Mouse (Mus musculus) heart, adult 9 months (tissue): ENCODE results near the gene Sox9.
A peak's percentile ranks its signal among the peaks of the same experiment; 100 is the strongest.

ENCODE experiments used
- DNase-seq, 2 experiments: peaks; one replicate each; pipeline ENCODE4 v3.0.0; 2022; ENCODE audit warnings: low spot score in 2 of 2

The Sox9 gene

GRCm38 (mm10) chr11:112781994-112782356 is at the start of gene Sox9:
Sox9 (plus strand) TSS chr11:112782224.
- peak; percentile 85 to 86 for DNase-seq

GRCm38 (mm10) chr11:112732401-112732800 is 49.6 kb upstream of the Sox9 start:
- no peak for DNase-seq

GRCm38 (mm10) chr11:112737071-112737470 is 45.0 kb upstream of the Sox9 start:
- DNase-seq: no peak

- no peak for DNase-seq
Observed at GRCm38 (mm10) chr11:112739681-112740080, 42.3 kb upstream of the Sox9 start.

DNA sequence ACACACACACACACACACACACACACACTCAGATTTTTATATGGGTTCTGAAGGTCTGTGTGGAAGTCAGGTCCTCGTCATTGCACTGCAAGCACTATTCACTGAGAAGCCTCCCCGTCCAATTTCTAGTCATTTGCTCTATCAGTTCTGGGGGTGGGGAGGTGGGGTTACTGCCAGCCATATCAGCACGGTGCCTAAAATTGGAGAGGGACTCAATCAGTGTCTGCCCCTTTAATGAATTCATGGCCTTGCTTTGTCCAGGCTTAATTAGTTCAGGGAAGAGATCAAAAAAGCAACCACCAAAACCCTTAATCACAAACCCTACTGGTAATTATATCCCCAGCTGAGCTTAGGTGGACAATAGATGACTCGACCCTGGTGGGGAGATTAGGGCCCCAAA is 25.5 kb upstream of the Sox9 start:
- DNase-seq: no peak

DNA sequence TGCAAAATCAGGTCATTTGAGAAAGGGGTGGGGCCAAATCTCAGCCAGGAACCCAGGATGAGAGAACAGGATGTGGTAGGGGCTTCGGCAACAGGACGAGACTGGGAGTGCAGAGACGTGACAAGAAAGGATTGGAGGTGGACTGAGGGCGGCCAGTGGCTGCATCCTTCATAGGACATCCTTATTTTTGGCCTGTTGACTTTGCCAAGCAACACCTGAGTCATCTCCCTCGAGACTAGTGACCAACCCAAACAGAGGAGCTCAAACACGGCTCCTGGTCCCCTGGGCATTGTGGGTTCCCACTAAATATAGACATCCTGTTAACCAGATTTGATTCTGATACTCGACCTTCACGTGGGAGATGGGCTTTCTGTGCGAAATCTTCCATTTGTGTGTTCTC is 24.0 kb upstream of the Sox9 start:
- DNase-seq: no peak

GRCm38 (mm10) chr11:112766956-112767355 is 15.1 kb upstream of the Sox9 start:
- no peak for DNase-seq

DNA sequence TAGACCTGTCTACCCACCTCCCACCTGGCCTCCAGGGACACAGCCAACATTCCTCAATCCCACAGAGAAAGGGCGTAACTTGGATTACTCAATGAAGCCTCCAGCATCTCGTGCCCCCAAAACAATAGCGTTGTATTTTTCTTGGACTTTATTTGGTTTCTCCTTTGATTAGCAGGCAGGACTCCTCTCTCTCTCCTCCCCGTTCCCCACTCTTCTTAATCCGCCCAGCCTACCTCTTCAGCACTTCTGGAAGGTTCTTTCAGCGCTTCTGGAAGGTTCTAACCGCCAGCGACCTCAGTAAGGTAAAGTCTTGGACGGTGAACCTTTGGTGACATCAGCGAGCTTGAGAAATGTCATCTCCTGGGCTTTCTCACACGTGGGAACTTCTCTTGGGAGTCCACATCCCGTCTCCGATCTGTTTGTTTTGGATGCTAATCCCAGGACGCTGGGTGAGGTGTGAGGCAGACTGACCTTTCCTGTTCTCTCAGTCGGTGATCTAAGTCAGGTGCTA is 14.4 kb upstream of the Sox9 start:
- DNase-seq: no peak

DNA sequence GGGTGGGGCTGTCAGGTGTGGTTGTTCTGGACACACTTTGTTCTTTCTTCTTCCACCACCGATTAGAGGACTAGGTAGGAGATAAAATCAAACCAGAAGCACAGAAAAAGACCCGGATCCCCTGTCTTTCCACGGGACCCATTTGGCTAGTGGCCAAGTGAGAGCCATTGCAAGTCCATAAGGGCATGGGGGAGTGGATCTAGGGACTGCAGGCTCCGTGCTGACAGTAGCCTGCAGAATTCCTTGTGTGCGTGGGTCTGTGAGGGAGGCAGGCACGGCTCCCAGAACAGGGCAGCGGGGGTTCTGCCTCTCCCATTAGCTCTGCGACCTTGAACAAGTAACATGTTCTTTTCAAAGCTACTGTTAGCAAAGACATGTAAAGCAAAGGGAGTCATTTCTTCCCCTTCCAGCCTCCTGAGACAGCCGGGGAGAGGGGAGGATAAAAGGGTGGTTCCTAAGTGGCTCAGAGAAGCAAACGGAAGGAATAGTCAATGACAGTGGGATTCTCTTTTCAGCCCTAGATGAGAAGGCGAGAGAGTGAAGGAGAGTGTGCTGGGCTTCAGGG is 9.2 kb upstream of the Sox9 start:
- no peak for DNase-seq

DNA sequence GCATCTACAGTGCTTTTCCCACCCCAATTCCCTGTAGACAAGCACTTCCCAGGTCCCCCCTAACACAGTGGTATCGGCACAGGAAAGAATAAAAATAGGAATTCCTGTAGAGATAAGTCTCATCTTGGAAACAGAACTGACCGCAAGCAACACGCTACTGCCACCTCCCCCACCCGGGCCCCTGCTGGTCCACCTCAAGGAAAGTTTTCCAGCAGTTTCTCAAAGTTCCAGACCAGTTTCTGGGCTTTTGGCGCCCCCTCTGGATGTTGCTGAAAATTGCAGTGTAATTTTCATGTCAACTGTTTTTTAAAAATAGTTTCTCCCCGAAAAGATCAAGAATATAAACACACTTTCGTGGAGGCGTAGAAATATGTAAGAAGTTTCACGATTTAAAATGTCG is 2.3 kb upstream of the Sox9 start:
- peak in 1 of 2 experiments; percentile 23 for DNase-seq

- no peak for DNase-seq
Observed at GRCm38 (mm10) chr11:112780394-112780920, 1.6 kb upstream of the Sox9 start.

GRCm38 (mm10) chr11:112781035-112781911 is 751 bp upstream of the Sox9 start:
- DNase-seq: peak in 1 of 2 experiments; percentile 50

- no peak for DNase-seq
Observed at GRCm38 (mm10) chr11:112782357-112783121, 515 bp downstream of the Sox9 start.

- no peak for DNase-seq
Observed at GRCm38 (mm10) chr11:112783401-112784346, 1.6 kb downstream of the Sox9 start.

DNA sequence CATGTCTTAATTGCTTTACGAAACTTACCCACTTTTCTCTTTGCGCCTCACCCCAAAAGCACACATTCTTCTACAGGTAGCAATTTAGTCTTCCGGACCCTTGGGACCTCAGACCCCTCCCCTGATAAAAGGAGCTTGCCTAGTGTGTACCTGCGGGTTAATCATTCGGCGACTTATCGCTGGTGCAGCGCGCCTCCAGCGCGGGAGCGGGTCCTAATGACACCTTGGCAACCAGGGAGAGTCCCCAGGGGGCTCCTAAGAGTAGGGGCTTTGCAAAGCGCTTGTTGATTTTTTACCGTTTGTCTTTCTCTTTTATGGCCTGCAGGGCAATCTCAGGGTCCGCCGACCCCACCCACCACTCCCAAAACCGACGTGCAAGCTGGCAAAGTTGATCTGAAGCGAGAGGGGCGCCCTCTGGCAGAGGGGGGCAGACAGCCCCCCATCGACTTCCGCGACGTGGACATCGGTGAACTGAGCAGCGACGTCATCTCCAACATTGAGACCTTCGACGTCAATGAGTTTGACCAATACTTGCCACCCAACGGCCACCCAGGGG is 2.4 kb downstream of the Sox9 start:
- no peak for DNase-seq

DNA sequence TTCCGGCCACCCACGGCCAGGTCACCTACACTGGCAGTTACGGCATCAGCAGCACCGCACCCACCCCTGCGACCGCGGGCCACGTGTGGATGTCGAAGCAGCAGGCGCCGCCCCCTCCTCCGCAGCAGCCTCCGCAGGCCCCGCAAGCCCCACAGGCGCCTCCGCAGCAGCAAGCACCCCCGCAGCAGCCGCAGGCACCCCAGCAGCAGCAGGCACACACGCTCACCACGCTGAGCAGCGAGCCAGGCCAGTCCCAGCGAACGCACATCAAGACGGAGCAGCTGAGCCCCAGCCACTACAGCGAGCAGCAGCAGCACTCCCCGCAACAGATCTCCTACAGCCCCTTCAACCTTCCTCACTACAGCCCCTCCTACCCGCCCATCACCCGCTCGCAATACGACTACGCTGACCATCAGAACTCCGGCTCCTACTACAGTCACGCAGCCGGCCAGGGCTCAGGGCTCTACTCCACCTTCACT is 2.9 kb downstream of the Sox9 start:
- DNase-seq: no peak

GRCm38 (mm10) chr11:112785581-112785980 is 3.6 kb downstream of the Sox9 start:
- no peak for DNase-seq

- DNase-seq: no peak
Observed at GRCm38 (mm10) chr11:112786427-112786826, 4.4 kb downstream of the Sox9 start.

DNA sequence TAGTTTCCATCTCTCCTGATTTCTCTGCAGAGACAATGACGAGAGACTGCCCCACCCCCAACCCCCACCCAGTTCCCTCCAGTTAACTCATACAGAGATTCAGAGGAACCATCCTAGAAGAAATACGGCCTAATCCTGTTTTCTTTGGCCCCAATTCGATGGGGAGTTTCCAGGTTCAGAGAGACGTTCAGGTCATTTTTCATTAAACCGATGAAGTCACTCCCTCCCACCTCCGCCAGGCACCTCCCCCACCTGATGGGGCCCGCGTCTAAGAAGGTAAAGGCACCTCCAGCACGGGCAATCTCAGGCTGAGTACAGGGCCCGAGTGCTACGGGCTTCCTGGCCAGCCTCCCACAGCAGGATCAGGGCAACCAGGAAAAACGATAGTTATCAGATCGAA is 6.3 kb downstream of the Sox9 start:
- DNase-seq: no peak

DNA sequence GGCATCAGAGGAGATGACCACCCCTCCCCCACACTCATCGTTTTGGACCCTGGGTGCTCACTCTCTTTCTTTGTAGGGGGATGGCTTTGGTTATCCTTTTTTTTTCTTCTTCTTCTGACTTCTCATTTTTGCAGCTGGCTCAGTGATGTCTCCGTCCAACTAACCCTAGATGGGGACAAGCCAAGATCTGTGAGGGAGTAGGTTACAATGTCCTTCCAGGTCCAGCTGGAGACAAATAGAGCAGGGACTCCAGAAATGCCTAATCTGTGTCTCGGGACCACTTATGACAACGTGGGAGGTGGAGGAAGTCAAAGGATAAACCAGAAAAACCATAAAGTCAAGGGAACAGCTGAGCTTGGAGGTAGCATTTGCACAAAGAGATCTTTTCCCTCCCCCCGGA is 14.4 kb downstream of the Sox9 start:
- peak; percentile 19 to 27 for DNase-seq
